In genomic region chr4:90445268-90445667, GRCm38 (mm10) we compare ENCODE assay signal across 26 mouse cellular contexts.
"Had no signal": no experiment of that assay in that cellular context is flagged by ENCODE, and none has a peak within 500 bp of the region (broad histone marks: within the 10 kb centered on the region; RNA-seq: fewer than 3 reads in every experiment).

No protein-coding gene starts in this region.

- H3K4me1 ChIP-seq: heart, embryonic 13.5 days; heart, embryonic 15.5 days; hindbrain, embryonic 13.5 days; hindbrain, embryonic 15.5 days; kidney, embryonic 15.5 days; limb, embryonic 13.5 days; limb, embryonic 15.5 days; liver, embryonic 12.5 days had no signal

- H3K9ac ChIP-seq: heart, embryonic 13.5 days; heart, embryonic 15.5 days; hindbrain, embryonic 13.5 days; hindbrain, embryonic 15.5 days; kidney, embryonic 15.5 days; limb, embryonic 13.5 days; limb, embryonic 15.5 days; liver, embryonic 12.5 days; liver, embryonic 14.5 days had no signal

- H3K36me3 ChIP-seq: heart, embryonic 13.5 days; heart, embryonic 15.5 days; hindbrain, embryonic 13.5 days; hindbrain, embryonic 15.5 days; kidney, embryonic 15.5 days; limb, embryonic 13.5 days; limb, embryonic 15.5 days; liver, embryonic 12.5 days had no signal

- H3K4me2 ChIP-seq: heart, embryonic 11.5 days; heart, embryonic 13.5 days; heart, embryonic 15.5 days; hindbrain, embryonic 13.5 days; hindbrain, embryonic 15.5 days; kidney, embryonic 15.5 days; limb, embryonic 13.5 days; limb, embryonic 15.5 days; liver, embryonic 12.5 days had no signal

- DNase-seq: gastrocnemius, postnatal 14 days; gastrocnemius, postnatal 36 days; heart, adult 11 months; heart, adult 2 months; heart, postnatal 14 days; heart, postnatal 36 days; kidney, adult 11 months; kidney, adult 2 months; kidney, adult 9 months; kidney, postnatal 14 days; kidney, postnatal 36 days; layer of hippocampus, adult 9-11 months; layer of hippocampus, postnatal 36 days; left cerebral cortex, postnatal 4 days had no signal

- ATAC-seq: intestine, embryonic 16.5 days; liver, embryonic 12.5 days had no signal

- H3K27me3 ChIP-seq: heart, embryonic 13.5 days; heart, embryonic 15.5 days; hindbrain, embryonic 13.5 days; hindbrain, embryonic 15.5 days; kidney, embryonic 15.5 days; limb, embryonic 13.5 days; limb, embryonic 15.5 days; liver, embryonic 12.5 days had no signal

- H3K4me3 ChIP-seq: heart, adult 2 months; heart, embryonic 13.5 days; heart, embryonic 15.5 days; hindbrain, embryonic 13.5 days; hindbrain, embryonic 15.5 days; kidney, embryonic 15.5 days; limb, embryonic 13.5 days; limb, embryonic 15.5 days; liver, embryonic 12.5 days had no signal

- H3K27ac ChIP-seq: heart, adult 2 months; heart, embryonic 13.5 days; heart, embryonic 15.5 days; hindbrain, embryonic 13.5 days; hindbrain, embryonic 15.5 days; kidney, embryonic 15.5 days; kidney, postnatal 0 days; limb, embryonic 13.5 days; limb, embryonic 15.5 days; liver, embryonic 12.5 days; liver, embryonic 14.5 days had no signal

- H3K9me3 ChIP-seq: heart, embryonic 13.5 days; heart, embryonic 15.5 days; hindbrain, embryonic 13.5 days; hindbrain, embryonic 15.5 days; kidney, embryonic 15.5 days; limb, embryonic 13.5 days; limb, embryonic 15.5 days; liver, embryonic 12.5 days had no signal
